Mouse (Mus musculus): ENCODE data around the gene Strada.

DNA sequence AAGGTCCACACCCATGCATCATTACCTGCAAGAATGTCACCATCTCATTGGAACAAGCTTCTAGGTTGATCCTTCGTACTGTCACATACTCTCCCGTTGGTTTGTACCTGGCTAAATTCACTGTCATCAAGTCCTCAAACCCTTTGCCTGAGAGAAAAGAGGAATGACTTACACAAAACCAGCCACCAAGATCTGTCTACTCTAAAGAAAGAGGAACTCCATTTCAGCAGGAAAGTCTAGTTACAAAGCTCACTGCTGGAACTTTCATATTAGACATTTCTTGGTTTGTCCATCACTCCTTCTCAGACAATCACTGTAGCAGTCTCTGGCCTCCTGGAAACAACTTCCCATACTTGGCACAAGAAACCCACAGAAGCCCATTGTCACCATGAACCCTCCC, 28.7 kb downstream of the Strada start:
- TF ChIP-seq POLR2A (IDR thresholded peaks at IDR 0.05; ENCODE audit: borderline replicate concordance, insufficient read depth, low read length) = no peak
- no peak for TF ChIP-seq CTCF (IDR thresholded peaks at IDR 0.05; ENCODE audit: borderline replicate concordance, insufficient read depth, low read depth, low read length)

Data from cerebellum, adult 2 months (tissue).